Mouse (Mus musculus) limb, embryonic 14.5 days (tissue): ENCODE data around the gene C530008M17Rik. TPM values are rescaled to one million over a fixed set of nuclear protein-coding genes. Genes with fewer than 3 reads are reported as not detected.
A peak's percentile ranks its signal among the peaks of the same experiment; 100 is the strongest.

ENCODE experiments used
- ATAC-seq: fragments of 200-750 bp; cut with Nextera tagmentation; 2 replicates; pipeline ENCODE4 v1.8.0; 2017; ENCODE audit warnings: low read depth, moderate number of reproducible peaks, moderate TSS enrichment; ENCODE audit not compliant: low FRiP score
- DNase-seq: peaks from one replicate; pipeline ENCODE4 v3.0.0-alpha.2; 2015; ENCODE audit warnings: low spot score
- H3K27ac ChIP-seq: fragments of 300-500 bp; sonication (generic); replicated peaks from 2 replicates; pipeline ENCODE4 v1.5.1; 2014; ENCODE audit warnings: low read depth, mild to moderate bottlenecking, low read length, moderate library complexity, mixed read lengths
- H3K27me3 ChIP-seq: fragments of 300-500 bp; sonication (generic); 2 replicates; pipeline ENCODE4 v1.6.1; 2014; ENCODE audit warnings: low read length, mixed read lengths; ENCODE audit not compliant: control insufficient read depth, insufficient read depth
- H3K36me3 ChIP-seq: fragments of 300-500 bp; sonication (generic); 2 replicates; pipeline ENCODE4 v1.6.1; 2014; ENCODE audit warnings: mild to moderate bottlenecking, low read length, moderate library complexity, mixed read lengths; ENCODE audit not compliant: control insufficient read depth, insufficient read depth
- H3K4me1 ChIP-seq: fragments of 300-500 bp; sonication (generic); 2 replicates; pipeline ENCODE4 v1.6.1; 2014; ENCODE audit warnings: antibody characterized with exemption, low read length, mixed read lengths; ENCODE audit not compliant: control insufficient read depth, insufficient read depth
- H3K4me2 ChIP-seq: fragments of 300-500 bp; sonication (generic); replicated peaks from 2 replicates; pipeline ENCODE4 v1.6.1; 2014; ENCODE audit warnings: low read depth, mild to moderate bottlenecking, low read length, moderate library complexity; ENCODE audit not compliant: severe bottlenecking
- H3K4me3 ChIP-seq: fragments of 300-500 bp; sonication (generic); replicated peaks from 2 replicates; pipeline ENCODE4 v1.5.1; 2014; ENCODE audit warnings: low read length
- H3K9ac ChIP-seq: fragments of 300-500 bp; sonication (generic); 2 replicates; pipeline ENCODE4 v1.6.1; 2014; ENCODE audit warnings: mild to moderate bottlenecking, low read depth, low read length, moderate library complexity; ENCODE audit not compliant: severe bottlenecking
- H3K9me3 ChIP-seq: fragments of 300-500 bp; sonication (generic); 2 replicates; pipeline ENCODE4 v1.6.1; 2016; ENCODE audit warnings: low read length; ENCODE audit not compliant: control insufficient read depth
- POLR2A ChIP-seq: fragments of 200-500 bp; IDR thresholded peaks from 2 replicates; pipeline ENCODE4 v1.8.0; 2012; ENCODE audit warnings: inconsistent platforms, mild to moderate bottlenecking, moderate library complexity, borderline replicate concordance; ENCODE audit not compliant: insufficient read depth, insufficient read length; ENCODE audit errors: extremely low read depth
- WGBS: fragments of 180-500 bp; shearing (Covaris S2); extraction: QIAGEN DNeasy Blood & Tissue Kit; methylation state at CpG from one replicate; pipeline ENCODE4 v1.1.7; 2014; 5-methylcytosine and 5-hydroxymethylcytosine counted together
- polyA plus RNA-seq, 2 experiments: library from polyadenylated mRNA; depleted of rRNA in 1 of 2; stranded (reverse) in 1 of 2; unstranded in 1 of 2; fragments of >200 nt; fragmentation: Nextera tagmentation in 1 of 2; extraction: Ambion mirVana in 1 of 2; gene quantifications; 2 replicates each; pipeline versions ENCODE4 v1.2.1 to v1.2.3; 2012 to 2014

Gene C530008M17Rik
- polyA plus RNA-seq, 2 experiments = 12.6 to 26.5 TPM

DNA sequence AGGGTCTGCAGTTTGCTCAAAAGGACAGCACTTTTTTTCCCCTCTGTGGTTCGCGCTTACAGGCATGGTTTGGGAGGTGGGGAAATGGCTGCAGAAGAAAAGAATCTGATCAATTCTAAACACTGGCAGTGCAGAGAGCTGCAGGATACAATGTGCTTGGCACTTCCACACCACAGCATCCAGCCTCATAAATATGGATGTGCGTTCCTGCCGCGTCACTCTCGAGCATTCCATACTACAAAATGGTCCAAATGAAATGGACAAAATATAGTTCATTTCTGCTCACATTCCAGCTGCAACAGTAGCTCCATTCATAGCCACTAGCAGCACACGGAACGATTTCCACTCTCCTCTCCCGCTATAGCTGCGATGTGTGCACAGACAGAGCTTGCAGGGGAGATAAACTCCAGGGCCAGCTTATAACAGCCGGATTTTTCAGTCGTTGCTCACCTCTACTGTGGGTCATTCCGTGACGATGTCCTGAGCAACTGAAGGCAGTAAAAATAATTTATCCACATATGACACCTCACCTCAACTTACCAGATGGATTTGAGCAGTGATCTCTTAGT lies 188.4 kb downstream of the C530008M17Rik start:
- H3K4me2 ChIP-seq = no peak overlapping the region
- H3K36me3 ChIP-seq = no peaks in the 10 kb centered on the region
- H3K4me3 ChIP-seq = no peak overlapping the region
- 0 out of 2 replicates have a peak overlapping the region, but pooled peaks have one; percentile 28 for H3K27ac ChIP-seq
- no peaks in the 10 kb centered on the region for H3K4me1 ChIP-seq
- H3K27me3 ChIP-seq = no peaks in the 10 kb centered on the region
- H3K9me3 ChIP-seq = no peaks in the 10 kb centered on the region
- 79% methylated on average over 14 of the region's 14 CpGs for WGBS
- DNase-seq = no peak
- TF ChIP-seq POLR2A = no peak
- H3K9ac ChIP-seq = no peak overlapping the region
- ATAC-seq = no peak

DNA sequence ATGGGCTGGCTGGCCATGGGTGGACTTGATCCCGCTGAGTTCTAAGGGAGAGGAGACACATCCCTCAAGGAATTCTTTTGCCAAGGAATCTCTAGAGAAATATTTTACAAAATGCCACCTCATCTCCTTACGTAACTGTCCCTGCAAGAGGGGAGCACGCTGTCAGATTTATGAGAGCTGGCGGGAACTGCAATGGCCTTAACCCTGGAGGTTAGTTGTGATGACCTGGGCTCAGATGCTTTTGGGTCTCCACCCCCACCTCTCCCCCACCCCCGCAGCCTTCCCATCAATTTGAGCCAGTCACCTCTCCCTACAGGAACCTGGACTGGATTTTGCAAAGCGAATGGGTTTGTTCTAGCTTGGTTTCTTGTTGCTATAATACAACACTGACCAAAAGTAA lies 190.8 kb downstream of the C530008M17Rik start:
- no peaks in the 10 kb centered on the region for H3K27me3 ChIP-seq
- no peaks in the 10 kb centered on the region for H3K4me1 ChIP-seq
- no peak overlapping the region for H3K4me3 ChIP-seq
- no peaks in the 10 kb centered on the region for H3K9me3 ChIP-seq
- H3K9ac ChIP-seq = no peak overlapping the region
- no peak for TF ChIP-seq POLR2A
- H3K36me3 ChIP-seq = no peaks in the 10 kb centered on the region
- no peak for DNase-seq
- no peak overlapping the region for H3K4me2 ChIP-seq
- 88% methylated on average over 6 of the region's 6 CpGs for WGBS
- no peak overlapping the region for H3K27ac ChIP-seq
- ATAC-seq = no peak

DNA sequence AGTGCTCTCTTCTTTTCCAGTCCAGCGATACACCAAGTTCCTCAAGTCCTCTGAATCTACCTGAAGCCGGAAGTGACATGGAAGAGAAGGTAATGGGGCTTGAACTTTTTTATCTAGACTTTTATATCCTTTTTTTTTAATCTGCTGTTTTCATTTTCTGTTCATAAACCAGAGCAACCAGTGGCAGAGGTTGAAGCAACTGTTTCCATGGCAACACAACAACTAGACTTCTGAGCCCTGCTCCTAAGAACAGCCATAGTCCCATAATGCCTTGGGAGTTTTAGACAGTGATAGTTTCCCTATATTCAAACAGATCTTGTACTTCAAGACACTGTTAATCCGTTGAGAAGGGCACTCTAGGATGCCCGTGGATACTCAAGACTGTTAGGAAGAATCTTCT lies 195.0 kb downstream of the C530008M17Rik start:
- Histone ChIP-seq H3K9ac (no peak overlapping the region), H3K4me2 (no peak overlapping the region), H3K4me1 (no peaks in the 10 kb centered on the region), H3K27me3 (peaks cover 15% of the 10 kb centered on the region), H3K27ac (no peak overlapping the region), H3K4me3 (no peak overlapping the region), H3K36me3 (no peaks in the 10 kb centered on the region), H3K9me3 (no peaks in the 10 kb centered on the region)
- no peak for TF ChIP-seq POLR2A
- DNase-seq = no peak
- 86% methylated on average over 4 of the region's 4 CpGs for WGBS
- no peak for ATAC-seq

DNA sequence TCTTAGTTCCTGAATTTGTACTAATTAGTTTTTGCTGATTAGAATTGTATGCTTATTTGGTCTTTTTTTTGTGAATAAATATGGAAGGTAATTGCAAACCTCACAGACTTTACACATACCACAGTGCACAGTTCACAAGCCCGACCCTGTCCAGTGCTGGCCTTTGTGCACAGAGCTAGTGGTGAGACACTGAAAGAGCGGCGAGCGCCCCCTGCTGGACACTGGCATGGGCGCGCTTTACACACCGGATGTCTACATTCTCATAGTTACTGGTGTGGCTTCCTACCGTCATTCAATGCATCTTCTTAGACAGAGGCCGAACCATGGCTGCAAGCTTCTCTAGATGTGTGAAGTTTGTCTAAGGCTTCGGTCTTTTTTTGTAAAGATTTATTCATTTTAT lies 197.2 kb downstream of the C530008M17Rik start:
- no peak overlapping the region for H3K4me2 ChIP-seq
- ATAC-seq = peak; percentile 74; the same call in 1 of the 2 replicates

DNA sequence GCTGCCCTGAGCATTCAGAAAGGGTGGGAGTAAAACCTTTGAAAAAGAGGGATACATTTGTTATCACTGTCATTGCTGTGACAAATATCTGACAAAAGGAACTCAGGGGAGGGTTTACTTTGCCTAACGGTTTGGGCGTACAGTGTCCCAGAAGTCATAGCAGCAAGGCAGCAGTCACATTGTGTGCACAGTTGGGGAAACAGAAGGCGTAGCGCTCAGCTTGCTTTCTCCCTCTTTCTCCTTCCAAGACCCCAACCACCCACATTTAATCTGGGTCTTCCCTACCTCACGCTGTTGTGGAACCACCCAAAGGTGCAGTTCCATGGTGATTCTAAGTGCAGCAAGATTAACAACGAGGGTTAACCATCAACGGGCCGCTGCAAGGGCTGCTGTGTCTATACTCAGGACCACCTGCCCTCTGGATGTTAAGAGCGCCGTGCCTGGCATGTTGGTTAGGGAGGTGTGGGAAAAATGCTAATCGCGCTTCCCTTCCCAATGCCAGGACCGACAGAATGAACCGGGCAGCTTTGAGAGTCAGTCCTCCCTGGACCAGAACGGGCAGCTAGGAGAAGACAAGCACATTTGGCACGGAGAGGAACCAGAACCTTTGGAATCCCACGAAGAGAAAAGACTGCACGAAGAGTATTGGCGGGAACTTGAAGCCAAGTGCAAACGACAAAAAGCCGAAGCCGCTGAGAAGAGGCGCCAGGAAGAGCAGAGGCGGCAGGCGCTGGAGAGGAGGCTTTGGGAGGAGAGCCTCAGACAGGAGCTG lies 199.7 kb downstream of the C530008M17Rik start:
- no peak for ATAC-seq
- peak overlapping the region; percentile 28 for H3K4me3 ChIP-seq
- no peak for DNase-seq
- peaks cover 11% of the 10 kb centered on the region; the same call in 1 of the 2 replicates for H3K36me3 ChIP-seq
- TF ChIP-seq POLR2A = no peak
- H3K9ac ChIP-seq = 0 out of 2 replicates have a peak overlapping the region, but pooled peaks have one; percentile 28
- WGBS = 31% methylated on average over 25 of the region's 25 CpGs
- peak overlapping the region; percentile 56 for H3K4me2 ChIP-seq
- peaks cover 6% of the 10 kb centered on the region; the same call in 1 of the 2 replicates for H3K4me1 ChIP-seq
- H3K27me3 ChIP-seq = peaks cover 39% of the 10 kb centered on the region
- no peaks in the 10 kb centered on the region for H3K9me3 ChIP-seq
- no peak overlapping the region for H3K27ac ChIP-seq

More for the DNA sequence above, 197.2 kb downstream of the C530008M17Rik start:
- peaks cover 35% of the 10 kb centered on the region for H3K27me3 ChIP-seq
- no peak for TF ChIP-seq POLR2A
- no peak overlapping the region for H3K9ac ChIP-seq
- H3K27ac ChIP-seq = no peak overlapping the region
- 16% methylated on average over 10 of the region's 10 CpGs for WGBS
- peaks cover 6% of the 10 kb centered on the region; the same call in 1 of the 2 replicates for H3K4me1 ChIP-seq
- H3K4me3 ChIP-seq = no peak overlapping the region
- peaks cover 6% of the 10 kb centered on the region; the same call in 1 of the 2 replicates for H3K36me3 ChIP-seq
- H3K9me3 ChIP-seq = no peaks in the 10 kb centered on the region
- peak; percentile 85 for DNase-seq
